Mouse (Mus musculus): ENCODE measurements at regions not wholly inside any gene's neighbourhood (a gene's known extent, or its start where the extent isn't known, plus 50 kb on each side); places are given as distances from the start of the nearest gene placed in this dataset.

DNA sequence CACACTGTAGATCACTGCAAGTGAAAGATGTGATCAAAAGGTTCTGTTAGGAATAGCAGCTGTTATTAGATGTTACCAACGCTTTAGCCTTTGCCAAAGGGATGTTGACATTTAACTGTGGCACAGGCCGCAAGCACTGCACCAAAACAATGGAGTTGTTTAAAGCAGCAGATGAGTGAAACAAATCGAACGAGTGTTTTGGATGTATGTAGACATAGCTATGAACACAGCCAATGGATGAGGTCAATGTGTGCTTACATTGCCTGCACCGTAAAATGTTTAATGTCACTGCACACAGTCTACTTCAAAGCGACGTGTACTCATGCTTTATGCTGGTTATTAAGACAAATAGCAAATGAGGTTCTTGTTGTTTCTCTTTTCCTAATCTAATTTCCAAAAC lies 602.7 kb downstream of the Fat4 start:
- no peak for TF ChIP-seq CTCF (IDR thresholded peaks at IDR 0.05; ENCODE audit: borderline replicate concordance, insufficient read depth, low read depth, low read length)
- TF ChIP-seq POLR2A (IDR thresholded peaks at IDR 0.05; ENCODE audit: borderline replicate concordance, insufficient read depth, low read length), result no peak
